Mouse (Mus musculus): Measurements from ENCODE around the gene Scd4. TPM values are rescaled to one million over a fixed set of nuclear protein-coding genes. Genes with fewer than 3 reads are reported as not detected.

The Scd4 gene
- polyA plus RNA-seq, 1 experiment from 2014 or later, result 0.11 TPM

DNA sequence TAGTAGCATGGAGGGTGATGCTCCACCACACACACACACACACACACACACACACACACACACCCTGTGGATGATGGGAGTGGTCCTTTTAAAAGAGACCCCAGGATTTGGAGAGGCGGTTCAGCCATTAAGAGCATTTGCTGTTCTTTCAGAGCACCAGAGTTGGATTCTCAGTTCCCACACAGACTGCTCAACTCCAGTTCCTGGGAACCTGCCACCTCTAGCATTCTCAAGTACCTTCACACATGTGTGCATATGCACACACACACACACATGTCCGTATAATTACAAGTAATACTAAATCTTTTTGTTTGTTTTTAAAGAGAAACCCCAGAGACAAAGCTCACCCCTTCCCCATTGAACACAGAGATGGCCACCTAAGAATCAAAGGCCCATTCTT is 40.8 kb upstream of the Scd4 start:
- no peak for ATAC-seq (replicated peaks; ENCODE audit: insufficient number of reproducible peaks, low FRiP score, low TSS enrichment)
- peak overlapping the region; percentile 97; the same call in 1 of the 2 replicates for H3K4me2 ChIP-seq
- H3K27ac ChIP-seq (ENCODE audit: low read depth, low read length), result peak overlapping the region; percentile 97; the same call in 1 of the 2 replicates
- 83% methylated on average over 2 of the region's 2 CpGs for WGBS (ENCODE audit: insufficient replicate concordance)
- H3K27me3 ChIP-seq (ENCODE audit: control insufficient read depth, insufficient read depth, low read length), result no peaks in the 10 kb centered on the region
- H3K4me3 ChIP-seq (ENCODE audit: low read depth, low read length), result no peak overlapping the region
- no peaks in the 10 kb centered on the region for H3K9me3 ChIP-seq (replicated peaks; ENCODE audit: control insufficient read depth, low read length)
- H3K9ac ChIP-seq (ENCODE audit: low read depth, low read length), result peak overlapping the region; percentile 89; the same call in 1 of the 2 replicates
- peaks cover 43% of the 10 kb centered on the region for H3K4me1 ChIP-seq (ENCODE audit: control insufficient read depth, insufficient read depth, low read length)
- H3K36me3 ChIP-seq (ENCODE audit: control insufficient read depth, insufficient read depth, low read length), result peaks cover 6% of the 10 kb centered on the region

DNA sequence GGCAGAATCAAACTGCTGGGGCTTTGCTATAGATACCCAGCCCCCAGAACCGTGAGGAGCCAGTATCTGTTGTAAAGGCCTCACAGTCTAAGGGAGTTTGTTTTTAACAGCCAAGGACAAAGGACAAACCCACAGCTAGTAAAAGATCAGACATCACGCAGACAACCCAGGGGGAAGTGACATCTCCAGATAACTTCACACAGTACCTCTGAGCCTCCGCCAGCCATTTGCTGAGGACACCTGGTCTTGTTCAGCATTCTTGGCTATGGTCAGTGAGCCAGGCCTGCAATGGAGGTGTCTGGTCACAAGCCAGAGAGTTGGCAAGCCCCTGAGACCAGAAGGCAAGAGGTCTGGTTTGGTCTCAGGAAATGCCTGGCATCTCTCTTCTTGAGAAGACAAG is 40.4 kb upstream of the Scd4 start:
- WGBS (ENCODE audit: insufficient replicate concordance), result 48% methylated on average over 3 of the region's 3 CpGs
- Histone ChIP-seq H3K4me3 (ENCODE audit: low read depth, low read length) (peak overlapping the region; percentile 81; the same call in 1 of the 2 replicates), H3K27ac (ENCODE audit: low read depth, low read length) (peak overlapping the region; percentile 97), H3K27me3 (ENCODE audit: control insufficient read depth, insufficient read depth, low read length) (no peaks in the 10 kb centered on the region), H3K4me2 (peak overlapping the region; percentile 97), H3K4me1 (ENCODE audit: control insufficient read depth, insufficient read depth, low read length) (peaks cover 46% of the 10 kb centered on the region), H3K36me3 (ENCODE audit: control insufficient read depth, insufficient read depth, low read length) (peaks cover 9% of the 10 kb centered on the region), H3K9me3 (replicated peaks; ENCODE audit: control insufficient read depth, low read length) (no peaks in the 10 kb centered on the region), H3K9ac (ENCODE audit: low read depth, low read length) (peak overlapping the region; percentile 89)
- no peak for ATAC-seq (replicated peaks; ENCODE audit: insufficient number of reproducible peaks, low FRiP score, low TSS enrichment)

DNA sequence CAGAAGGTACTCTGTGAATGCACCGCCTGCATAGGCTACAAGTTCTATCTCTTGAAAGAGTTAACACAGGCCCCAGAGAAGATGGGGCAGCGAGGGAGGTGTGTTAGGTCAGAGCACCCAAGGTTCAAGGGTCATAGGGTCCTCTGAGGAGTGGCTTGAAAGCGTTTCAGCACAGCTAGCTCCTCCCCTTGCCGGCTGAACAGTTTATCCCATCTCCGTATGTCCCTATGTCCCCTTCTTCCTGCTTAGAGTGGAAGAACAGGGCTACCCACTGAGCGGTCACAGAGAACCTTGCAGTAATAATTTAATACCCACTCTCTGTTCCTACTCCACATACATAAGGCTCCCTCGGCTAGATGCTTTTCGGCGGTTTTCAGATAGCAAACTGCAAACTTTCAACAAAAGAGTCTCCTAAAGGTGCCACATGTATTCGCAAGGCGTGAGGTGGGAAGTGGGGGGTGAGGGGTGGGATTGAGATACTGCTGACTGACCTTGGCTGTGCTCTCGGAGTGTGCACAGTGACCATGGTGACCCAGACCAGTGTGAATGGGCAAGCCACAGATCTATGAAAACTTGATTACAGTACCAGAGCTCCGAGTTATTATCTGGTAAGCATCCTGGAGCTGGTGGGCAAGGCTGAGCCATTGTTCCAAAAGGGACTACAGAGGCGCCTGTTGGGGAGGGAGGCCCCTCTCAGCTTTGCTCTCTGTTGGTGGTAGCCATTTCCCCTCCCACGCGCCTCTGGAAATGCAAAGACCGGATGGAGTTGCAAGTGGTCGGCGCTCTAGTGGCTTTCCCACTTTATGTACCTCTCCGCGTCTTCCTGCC is 39.7 kb upstream of the Scd4 start, which contains the start of gene Scd2:
Scd2 (plus strand) TSS at position 734 of the 828 bp plus-strand sequence.
- Histone ChIP-seq H3K4me1 (ENCODE audit: control insufficient read depth, insufficient read depth, low read length) (peaks cover 48% of the 10 kb centered on the region), H3K27ac (ENCODE audit: low read depth, low read length) (peak within 1 kb of the TSS; percentile 97), H3K4me3 (ENCODE audit: low read depth, low read length) (peak within 1 kb of the TSS; percentile 81), H3K27me3 (ENCODE audit: control insufficient read depth, insufficient read depth, low read length) (no peaks in the 10 kb centered on the region), H3K36me3 (ENCODE audit: control insufficient read depth, insufficient read depth, low read length) (peaks cover 16% of the 10 kb centered on the region), H3K4me2 (peak within 1 kb of the TSS; percentile 97), H3K9ac (ENCODE audit: low read depth, low read length) (peak within 1 kb of the TSS; percentile 89), H3K9me3 (replicated peaks; ENCODE audit: control insufficient read depth, low read length) (no peaks in the 10 kb centered on the region)
- WGBS (ENCODE audit: insufficient replicate concordance), result 1% methylated on average over 21 of the region's 21 CpGs
- ATAC-seq (replicated peaks; ENCODE audit: insufficient number of reproducible peaks, low FRiP score, low TSS enrichment), result peak; percentile 45

DNA sequence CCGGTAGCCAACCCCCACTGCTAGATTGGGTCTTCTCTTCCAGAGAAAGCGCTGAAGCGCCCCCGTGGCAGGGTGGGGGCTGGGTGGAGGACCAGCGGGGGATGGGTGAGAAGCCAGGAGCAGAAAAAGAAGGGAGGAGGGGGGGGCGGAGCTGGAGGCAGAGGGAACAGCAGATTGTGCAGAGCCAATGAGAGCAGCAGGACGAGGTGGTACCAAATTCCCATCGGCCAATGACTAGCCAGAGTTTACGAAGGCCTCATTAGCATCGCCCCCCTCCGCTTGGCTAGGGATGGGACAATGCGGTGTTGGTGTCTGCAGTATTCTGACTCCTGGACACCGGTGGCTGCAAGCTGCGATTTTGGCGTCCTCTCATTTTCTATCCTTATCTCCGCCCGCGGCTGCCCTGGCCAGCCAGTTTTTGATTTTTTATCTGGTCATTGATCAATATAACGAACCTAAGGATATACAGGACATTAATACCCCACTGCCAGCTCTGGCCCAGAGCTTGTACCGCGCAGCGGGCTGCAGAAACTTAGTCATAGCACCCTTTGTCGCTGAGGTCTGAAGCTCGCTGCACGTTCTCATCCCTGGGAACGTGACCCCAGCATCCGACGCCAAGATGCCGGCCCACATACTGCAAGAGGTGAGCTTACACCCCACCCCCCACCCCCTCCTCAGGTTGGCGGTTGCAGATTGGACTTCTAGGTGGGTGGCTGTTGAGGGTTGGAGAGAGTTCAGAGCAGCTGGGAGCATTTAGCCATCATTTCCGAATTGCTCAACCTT is 38.9 kb upstream of the Scd4 start:
- H3K27me3 ChIP-seq (ENCODE audit: control insufficient read depth, insufficient read depth, low read length), result no peaks in the 10 kb centered on the region
- peak; percentile 94 for ATAC-seq (replicated peaks; ENCODE audit: insufficient number of reproducible peaks, low FRiP score, low TSS enrichment)
- peaks cover 24% of the 10 kb centered on the region for H3K36me3 ChIP-seq (ENCODE audit: control insufficient read depth, insufficient read depth, low read length)
- H3K4me2 ChIP-seq, result peak overlapping the region; percentile 97
- under 1% methylated on average over 31 of the region's 31 CpGs for WGBS (ENCODE audit: insufficient replicate concordance)
- H3K27ac ChIP-seq (ENCODE audit: low read depth, low read length), result peak overlapping the region; percentile 97
- peaks cover 55% of the 10 kb centered on the region for H3K4me1 ChIP-seq (ENCODE audit: control insufficient read depth, insufficient read depth, low read length)
- peak overlapping the region; percentile 89 for H3K9ac ChIP-seq (ENCODE audit: low read depth, low read length)
- peak overlapping the region; percentile 81 for H3K4me3 ChIP-seq (ENCODE audit: low read depth, low read length)
- H3K9me3 ChIP-seq (replicated peaks; ENCODE audit: control insufficient read depth, low read length), result no peaks in the 10 kb centered on the region

DNA sequence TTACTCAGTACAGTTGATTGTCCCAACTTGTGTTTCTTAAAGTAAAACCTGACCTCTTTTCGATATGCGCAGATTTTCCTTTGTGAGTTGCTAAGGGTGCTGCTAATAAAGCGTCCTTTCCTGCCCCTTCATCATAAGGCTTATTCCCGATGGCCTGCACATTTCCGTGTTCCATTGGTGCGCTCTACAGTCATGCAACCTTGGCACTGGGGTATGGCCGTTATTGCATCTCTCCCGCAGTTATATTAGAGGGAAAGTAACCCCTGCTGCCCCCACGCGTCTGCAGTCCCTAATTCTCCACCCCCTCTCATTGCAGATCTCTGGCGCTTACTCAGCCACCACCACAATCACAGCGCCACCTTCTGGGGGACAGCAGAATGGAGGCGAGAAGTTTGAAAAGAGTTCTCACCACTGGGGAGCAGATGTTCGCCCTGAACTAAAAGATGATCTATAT is 38.3 kb upstream of the Scd4 start:
- Histone ChIP-seq H3K4me3 (ENCODE audit: low read depth, low read length) (peak overlapping the region; percentile 81), H3K36me3 (ENCODE audit: control insufficient read depth, insufficient read depth, low read length) (peaks cover 27% of the 10 kb centered on the region), H3K4me1 (ENCODE audit: control insufficient read depth, insufficient read depth, low read length) (peaks cover 60% of the 10 kb centered on the region), H3K27ac (ENCODE audit: low read depth, low read length) (peak overlapping the region; percentile 97), H3K4me2 (peak overlapping the region; percentile 97), H3K9ac (ENCODE audit: low read depth, low read length) (peak overlapping the region; percentile 89), H3K27me3 (ENCODE audit: control insufficient read depth, insufficient read depth, low read length) (no peaks in the 10 kb centered on the region), H3K9me3 (replicated peaks; ENCODE audit: control insufficient read depth, low read length) (no peaks in the 10 kb centered on the region)
- ATAC-seq (replicated peaks; ENCODE audit: insufficient number of reproducible peaks, low FRiP score, low TSS enrichment), result peak; percentile 53; the same call in 1 of the 2 replicates
- whole genome bisulfite sequencing (ENCODE audit: insufficient replicate concordance), result 0% methylated on average over 14 of the region's 14 CpGs

DNA sequence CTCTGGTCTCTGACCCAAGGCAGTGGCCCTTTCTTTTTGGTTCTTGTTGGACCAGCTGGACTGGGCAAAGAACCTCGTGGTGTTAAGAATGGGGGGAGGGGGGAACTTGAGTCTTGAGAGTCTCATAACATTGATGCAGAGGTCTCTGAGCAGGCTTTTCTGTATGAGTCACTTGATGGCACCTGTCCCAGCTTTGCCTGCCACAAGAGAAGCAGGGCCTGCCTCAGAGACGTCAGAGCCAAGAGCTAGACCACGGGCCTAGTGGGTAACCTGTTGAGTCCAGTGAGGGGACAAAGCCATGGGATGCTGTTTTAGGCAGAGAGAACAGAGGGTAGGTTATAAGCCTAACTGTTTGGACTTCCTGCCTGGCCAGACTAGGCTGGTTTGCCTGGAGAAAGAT is 37.6 kb upstream of the Scd4 start:
- peaks cover 61% of the 10 kb centered on the region for H3K4me1 ChIP-seq (ENCODE audit: control insufficient read depth, insufficient read depth, low read length)
- peaks cover 29% of the 10 kb centered on the region for H3K36me3 ChIP-seq (ENCODE audit: control insufficient read depth, insufficient read depth, low read length)
- WGBS (ENCODE audit: insufficient replicate concordance), result 15% methylated on average over 3 of the region's 3 CpGs

DNA sequence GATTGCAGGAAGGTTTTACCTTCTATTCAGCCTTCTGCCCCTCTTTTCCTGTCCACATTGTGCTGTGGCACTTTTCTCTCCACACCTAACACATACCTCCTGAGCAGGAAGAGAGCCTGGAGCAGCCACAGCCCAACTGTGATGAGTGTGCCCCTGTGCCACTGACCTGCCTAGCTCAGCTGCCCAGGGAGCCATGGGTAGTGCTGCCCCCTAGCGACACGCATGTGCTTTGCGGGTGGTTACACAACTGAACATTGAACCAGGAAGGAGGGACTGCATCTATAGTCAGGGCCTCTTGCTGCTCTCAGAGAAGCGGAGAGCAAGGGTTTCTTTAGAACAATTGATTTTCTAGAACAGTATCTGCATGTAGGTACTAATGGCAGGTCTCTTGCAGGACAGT is 37.2 kb upstream of the Scd4 start:
- no peaks in the 10 kb centered on the region for H3K27me3 ChIP-seq (ENCODE audit: control insufficient read depth, insufficient read depth, low read length)
- H3K4me3 ChIP-seq (ENCODE audit: low read depth, low read length), result peak overlapping the region; percentile 81
- ATAC-seq (replicated peaks; ENCODE audit: insufficient number of reproducible peaks, low FRiP score, low TSS enrichment), result no peak
- no peak overlapping the region for H3K27ac ChIP-seq (ENCODE audit: low read depth, low read length)
- WGBS (ENCODE audit: insufficient replicate concordance), result 9% methylated on average over 4 of the region's 4 CpGs
- peak overlapping the region; percentile 65 for H3K9ac ChIP-seq (ENCODE audit: low read depth, low read length)
- peak overlapping the region; percentile 97 for H3K4me2 ChIP-seq
- no peaks in the 10 kb centered on the region for H3K9me3 ChIP-seq (replicated peaks; ENCODE audit: control insufficient read depth, low read length)
- H3K4me1 ChIP-seq (ENCODE audit: control insufficient read depth, insufficient read depth, low read length), result peaks cover 64% of the 10 kb centered on the region
- H3K36me3 ChIP-seq (ENCODE audit: control insufficient read depth, insufficient read depth, low read length), result peaks cover 34% of the 10 kb centered on the region

More for the DNA sequence above, 37.6 kb upstream of the Scd4 start:
- peak overlapping the region; percentile 81 for H3K4me3 ChIP-seq (ENCODE audit: low read depth, low read length)
- no peaks in the 10 kb centered on the region for H3K9me3 ChIP-seq (replicated peaks; ENCODE audit: control insufficient read depth, low read length)
- ATAC-seq (replicated peaks; ENCODE audit: insufficient number of reproducible peaks, low FRiP score, low TSS enrichment), result no peak
- H3K27ac ChIP-seq (ENCODE audit: low read depth, low read length), result no peak overlapping the region
- H3K4me2 ChIP-seq, result peak overlapping the region; percentile 97
- peak overlapping the region; percentile 65 for H3K9ac ChIP-seq (ENCODE audit: low read depth, low read length)
- no peaks in the 10 kb centered on the region for H3K27me3 ChIP-seq (ENCODE audit: control insufficient read depth, insufficient read depth, low read length)

DNA sequence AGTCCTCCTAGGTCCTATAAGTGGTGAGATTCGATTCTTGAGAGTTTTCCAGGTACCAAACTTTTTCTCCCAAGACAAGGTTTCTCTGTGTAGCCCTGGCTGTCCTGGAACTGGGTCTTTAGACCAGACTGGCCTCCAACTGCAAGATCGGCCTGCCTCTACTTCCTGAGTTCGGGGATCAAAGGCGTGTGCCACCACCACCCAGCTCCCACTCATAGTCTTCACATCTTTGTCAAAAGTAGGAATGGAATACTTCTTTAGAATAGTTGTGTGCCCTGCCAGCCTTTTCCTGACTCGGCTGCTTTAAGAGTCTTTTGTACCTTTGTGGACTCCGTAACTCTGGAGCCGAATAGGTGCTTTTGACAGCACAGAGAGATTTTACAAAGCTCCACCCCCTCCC is 36.7 kb upstream of the Scd4 start:
- Histone ChIP-seq H3K9me3 (replicated peaks; ENCODE audit: control insufficient read depth, low read length) (no peaks in the 10 kb centered on the region), H3K4me3 (ENCODE audit: low read depth, low read length) (peak overlapping the region; percentile 81), H3K4me2 (peak overlapping the region; percentile 97), H3K27ac (ENCODE audit: low read depth, low read length) (no peak overlapping the region), H3K9ac (ENCODE audit: low read depth, low read length) (peak overlapping the region; percentile 65; the same call in 1 of the 2 replicates), H3K27me3 (ENCODE audit: control insufficient read depth, insufficient read depth, low read length) (no peaks in the 10 kb centered on the region), H3K36me3 (ENCODE audit: control insufficient read depth, insufficient read depth, low read length) (peaks cover 39% of the 10 kb centered on the region), H3K4me1 (ENCODE audit: control insufficient read depth, insufficient read depth, low read length) (peaks cover 66% of the 10 kb centered on the region)
- WGBS (ENCODE audit: insufficient replicate concordance), result 58% methylated on average over 7 of the region's 7 CpGs
- no peak for ATAC-seq (replicated peaks; ENCODE audit: insufficient number of reproducible peaks, low FRiP score, low TSS enrichment)

Measured in heart, embryonic 11.5 days (tissue).